Mouse (Mus musculus) olfactory bulb, adult 2 months (tissue): Measurements from ENCODE around the gene Txlng. TPM values are rescaled to one million over a fixed set of nuclear protein-coding genes. Genes with fewer than 3 reads are reported as not detected.

Experiments used
- H3K27ac ChIP-seq: fragments of 200-500 bp; 2 replicates; pipeline ENCODE4 v1.5.1; 2012; ENCODE audit warnings: low read depth, low read length; ENCODE audit not compliant: insufficient read depth
- H3K4me1 ChIP-seq: fragments of 200-500 bp; 2 replicates; pipeline ENCODE4 v1.6.1; 2012; ENCODE audit warnings: low read length; ENCODE audit not compliant: control insufficient read depth, insufficient read depth
- H3K4me3 ChIP-seq: fragments of 200-500 bp; 2 replicates; pipeline ENCODE4 v1.5.1; 2012; ENCODE audit warnings: mild to moderate bottlenecking, low read depth, low read length, moderate library complexity; ENCODE audit not compliant: insufficient read depth
- CTCF ChIP-seq: fragments of 200-500 bp; IDR thresholded peaks from 2 replicates; pipeline ENCODE4 v1.5.1; 2012; ENCODE audit warnings: low read depth, mild to moderate bottlenecking, low read length, moderate library complexity; ENCODE audit not compliant: insufficient read depth
- POLR2A ChIP-seq: fragments of 200-500 bp; IDR thresholded peaks from 2 replicates; pipeline ENCODE4 v1.6.1; 2012; ENCODE audit warnings: mild to moderate bottlenecking, low read depth, low read length, moderate library complexity; ENCODE audit not compliant: insufficient read depth
- WGBS: fragments of 180-500 bp; shearing (Covaris S2); methylation state at CpG from one replicate; pipeline ENCODE4 v1.1.7; 2018; 5-methylcytosine and 5-hydroxymethylcytosine counted together
- polyA plus RNA-seq: library from polyadenylated mRNA; stranded (reverse); fragments of >200 nt; gene quantifications from 2 replicates; pipeline ENCODE4 v1.2.4, GENCODE M21; 2012; ENCODE audit warnings: low replicate concordance; ENCODE audit not compliant: missing spikeins, insufficient read depth, insufficient read length

Gene Txlng
- not detected in 2 replicates for polyA plus RNA-seq

DNA sequence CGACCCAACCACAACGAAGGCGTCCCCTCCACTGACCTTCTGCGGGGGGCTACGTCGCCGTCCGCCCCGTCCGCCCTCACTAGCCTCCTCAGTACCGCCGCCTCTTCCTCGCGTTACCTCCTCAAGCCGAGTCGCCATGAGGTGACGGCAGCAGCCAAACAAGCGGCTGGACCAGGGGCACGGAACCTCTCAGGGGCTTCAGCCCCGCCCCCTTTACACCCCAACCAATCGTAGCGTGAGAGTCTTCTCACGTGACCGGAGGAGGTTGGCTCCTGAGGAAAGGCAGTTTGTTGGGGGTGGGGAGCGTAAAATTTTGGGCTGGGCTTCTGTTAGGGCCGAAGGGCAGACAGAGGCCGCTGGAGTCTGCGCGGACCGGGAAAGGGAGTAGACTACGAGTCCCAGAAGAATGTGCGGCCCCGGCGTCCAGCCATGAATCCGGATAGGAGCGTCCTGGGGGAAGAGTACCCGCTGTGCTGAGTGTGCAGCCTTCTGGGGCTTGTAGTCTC is at the start of gene Txlng:
Gene Txlng, minus strand, starts transcription at position 252 of the 506 bp plus-strand sequence.
- 22% methylated on average over 37 of the region's 37 CpGs for WGBS
- Histone ChIP-seq H3K4me1 (no peaks in the 10 kb centered on the region), H3K27ac (peak within 1 kb of the TSS; percentile 73; the same call in 1 of the 2 replicates), H3K4me3 (peak within 1 kb of the TSS; percentile 94)
- TF ChIP-seq CTCF = no peak
- TF ChIP-seq POLR2A = peak; percentile 53

- Histone ChIP-seq H3K4me1 (no peaks in the 10 kb centered on the region), H3K27ac (no peak overlapping the region), H3K4me3 (no peak overlapping the region)
- TF ChIP-seq POLR2A (no peak), CTCF (no peak)
- WGBS = 75% methylated on average over 3 of the region's 3 CpGs
Observed at GRCm38 (mm10) chrX:162878236-162878635, 49.0 kb upstream of the Txlng start.

DNA sequence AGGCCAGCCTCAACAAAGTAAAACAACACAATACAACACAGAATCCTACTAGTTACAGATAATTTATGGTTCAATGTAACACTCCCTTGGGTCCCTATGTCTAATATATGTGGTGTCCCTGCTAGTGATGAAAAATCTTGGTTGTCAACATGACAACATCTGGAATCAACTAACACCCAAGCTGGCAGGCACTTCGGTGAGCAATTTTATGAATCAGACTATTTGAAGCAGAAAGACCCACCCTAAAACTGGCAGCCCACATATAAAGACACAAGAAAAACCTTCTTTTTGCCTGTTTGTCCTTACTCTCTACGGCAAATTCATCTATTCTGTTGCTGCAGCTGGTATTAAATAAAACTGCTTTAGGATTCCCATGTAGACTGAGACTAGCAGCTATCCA is 44.5 kb upstream of the Txlng start:
- WGBS = 87% methylated on average over 2 of the region's 2 CpGs
- no peaks in the 10 kb centered on the region for H3K4me1 ChIP-seq
- no peak for TF ChIP-seq CTCF
- TF ChIP-seq POLR2A = no peak

DNA sequence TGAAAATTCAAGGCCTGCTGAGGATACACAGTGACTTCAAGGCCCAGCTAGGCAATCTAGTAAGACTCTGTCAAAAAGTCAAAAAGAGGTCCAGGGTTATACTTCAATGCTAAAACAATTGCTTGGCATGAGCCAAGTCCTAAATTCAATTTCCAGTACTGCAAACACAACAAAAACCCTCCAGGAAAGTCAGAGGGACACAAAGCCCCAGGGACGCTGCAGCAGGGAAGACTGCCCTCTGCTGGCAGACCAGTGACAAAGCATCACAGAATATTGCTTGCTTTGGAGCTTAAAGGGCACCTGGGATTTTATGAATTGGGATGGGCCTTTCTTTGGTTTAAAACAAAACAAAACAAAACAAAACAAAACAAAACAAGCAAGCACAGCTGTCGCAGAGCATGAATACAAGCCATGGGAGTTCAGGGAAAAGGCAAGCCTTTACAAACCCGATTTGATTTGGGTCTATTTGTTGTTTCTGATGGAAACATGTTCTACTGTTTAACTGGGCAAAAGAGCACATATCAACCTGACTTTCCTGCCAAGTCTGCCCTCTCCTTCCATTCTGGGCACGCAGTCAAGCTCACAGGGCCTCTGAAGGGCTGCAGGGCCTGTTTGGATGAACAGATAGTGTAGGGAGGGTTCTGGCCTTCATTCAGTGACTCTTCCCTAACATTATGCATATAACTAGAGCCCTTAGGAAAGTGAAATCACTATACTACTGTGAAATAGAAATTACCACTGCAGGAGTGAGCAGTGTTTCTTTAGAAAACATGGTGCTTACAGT is 42.7 kb upstream of the Txlng start:
- WGBS = 26% methylated on average over 4 of the region's 4 CpGs
- H3K4me1 ChIP-seq = no peaks in the 10 kb centered on the region
- no peak overlapping the region for H3K27ac ChIP-seq
- H3K4me3 ChIP-seq = no peak overlapping the region
- no peak for TF ChIP-seq POLR2A
- TF ChIP-seq CTCF = 0 out of 2 replicates have a peak, but pooled peaks have one; percentile 21

More for the DNA sequence above, 44.5 kb upstream of the Txlng start:
- no peak overlapping the region for H3K27ac ChIP-seq
- H3K4me3 ChIP-seq = no peak overlapping the region

- Histone ChIP-seq H3K4me3 (no peak overlapping the region), H3K27ac (no peak overlapping the region), H3K4me1 (no peaks in the 10 kb centered on the region)
- 76% methylated on average over 3 of the region's 3 CpGs for WGBS
- TF ChIP-seq POLR2A = no peak
- TF ChIP-seq CTCF = no peak
Observed at GRCm38 (mm10) chrX:162868294-162868965, 39.2 kb upstream of the Txlng start.

DNA sequence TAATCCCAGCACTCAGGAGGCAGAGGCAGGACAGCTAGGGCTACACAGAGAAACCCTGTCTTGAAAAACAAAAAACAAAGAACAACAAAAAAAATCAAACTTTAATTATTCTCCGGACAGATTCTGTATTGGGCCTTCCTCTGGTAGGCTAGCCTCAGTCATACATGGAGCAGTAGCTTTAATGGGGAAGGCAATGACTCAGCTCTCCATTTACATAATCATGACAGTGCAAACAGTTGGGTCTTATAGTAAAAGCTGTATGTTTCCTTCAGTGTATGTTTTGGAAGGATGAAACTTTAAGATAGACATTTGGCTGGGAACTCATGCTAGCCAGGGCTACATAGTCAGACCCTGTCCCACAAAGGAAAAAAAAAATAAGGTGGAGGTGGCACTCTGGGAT is 19.4 kb upstream of the Txlng start:
- H3K27ac ChIP-seq = no peak overlapping the region
- no peaks in the 10 kb centered on the region for H3K4me1 ChIP-seq
- 84% methylated on average over 1 of the region's 1 CpGs for WGBS
- TF ChIP-seq CTCF = no peak
- TF ChIP-seq POLR2A = no peak
- no peak overlapping the region for H3K4me3 ChIP-seq

- TF ChIP-seq CTCF (no peak), POLR2A (no peak)
- Histone ChIP-seq H3K4me1 (no peaks in the 10 kb centered on the region), H3K4me3 (no peak overlapping the region), H3K27ac (no peak overlapping the region)
- WGBS = 93% methylated on average over 3 of the region's 3 CpGs
Observed at GRCm38 (mm10) chrX:162845531-162845930, 16.3 kb upstream of the Txlng start.

- Histone ChIP-seq H3K27ac (no peak overlapping the region), H3K4me1 (no peaks in the 10 kb centered on the region), H3K4me3 (no peak overlapping the region)
- TF ChIP-seq CTCF (no peak), POLR2A (no peak)
- 60% methylated on average over 8 of the region's 8 CpGs for WGBS
Observed at GRCm38 (mm10) chrX:162844447-162845100, 15.3 kb upstream of the Txlng start.
